Mouse (Mus musculus): ENCODE results near the gene Vamp1. TPM values are rescaled to one million over a fixed set of nuclear protein-coding genes. Genes with fewer than 3 reads are reported as not detected.

Vamp1 gene
- polyA plus RNA-seq, 1 experiment from 2014 or later: 7.4 TPM

- Histone ChIP-seq H3K4me3 (replicated peaks; ENCODE audit: low read length) (no peak overlapping the region), H3K4me1 (ENCODE audit: control insufficient read depth, insufficient read depth, low read length) (no peaks in the 10 kb centered on the region), H3K36me3 (ENCODE audit: control insufficient read depth, insufficient read depth, low read length) (no peaks in the 10 kb centered on the region), H3K27ac (ENCODE audit: low read length) (no peak overlapping the region), H3K27me3 (ENCODE audit: control insufficient read depth, insufficient read depth, low read length) (no peaks in the 10 kb centered on the region), H3K9me3 (replicated peaks; ENCODE audit: control insufficient read depth, low read length) (no peaks in the 10 kb centered on the region), H3K4me2 (ENCODE audit: low read depth, low read length) (no peak overlapping the region), H3K9ac (ENCODE audit: low read length) (no peak overlapping the region)
- WGBS: 24% methylated on average over 1 of the region's 1 CpGs
- ATAC-seq (ENCODE audit: insufficient read depth, low FRiP score): no peak
Observed at GRCm38 (mm10) chr6:125244551-125244950, 29.2 kb downstream of the Vamp1 start.

DNA sequence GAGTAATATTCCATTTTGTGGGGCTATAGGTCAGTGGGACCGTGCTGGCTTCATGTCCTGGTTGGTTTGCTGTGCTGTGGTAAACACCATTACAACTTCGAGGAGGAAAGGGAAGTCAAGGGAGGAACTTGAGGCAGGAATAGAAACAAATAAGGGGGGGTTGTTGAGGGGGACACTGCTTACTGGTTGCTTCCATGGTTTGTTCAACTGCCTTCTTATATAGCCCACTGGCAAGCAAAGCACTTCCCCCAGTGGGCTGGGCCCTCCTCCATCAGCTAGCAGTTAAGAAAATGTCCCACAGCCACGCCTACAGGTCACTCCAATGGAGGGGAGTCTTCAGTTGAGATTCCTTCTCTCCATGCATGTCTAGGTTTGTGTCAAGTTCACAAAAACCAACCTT lies 36.9 kb downstream of the Vamp1 start:
- ATAC-seq (ENCODE audit: insufficient read depth, low FRiP score): no peak
- H3K4me3 ChIP-seq (replicated peaks; ENCODE audit: low read length): no peak overlapping the region
- H3K27ac ChIP-seq (ENCODE audit: low read length): no peak overlapping the region
- no peak overlapping the region for H3K9ac ChIP-seq (ENCODE audit: low read length)
- H3K36me3 ChIP-seq (ENCODE audit: control insufficient read depth, insufficient read depth, low read length): no peaks in the 10 kb centered on the region
- H3K4me1 ChIP-seq (ENCODE audit: control insufficient read depth, insufficient read depth, low read length): no peaks in the 10 kb centered on the region
- WGBS: 81% methylated on average over 3 of the region's 3 CpGs
- H3K9me3 ChIP-seq (replicated peaks; ENCODE audit: control insufficient read depth, low read length): no peaks in the 10 kb centered on the region
- no peak overlapping the region for H3K4me2 ChIP-seq (ENCODE audit: low read depth, low read length)
- H3K27me3 ChIP-seq (ENCODE audit: control insufficient read depth, insufficient read depth, low read length): no peaks in the 10 kb centered on the region

DNA sequence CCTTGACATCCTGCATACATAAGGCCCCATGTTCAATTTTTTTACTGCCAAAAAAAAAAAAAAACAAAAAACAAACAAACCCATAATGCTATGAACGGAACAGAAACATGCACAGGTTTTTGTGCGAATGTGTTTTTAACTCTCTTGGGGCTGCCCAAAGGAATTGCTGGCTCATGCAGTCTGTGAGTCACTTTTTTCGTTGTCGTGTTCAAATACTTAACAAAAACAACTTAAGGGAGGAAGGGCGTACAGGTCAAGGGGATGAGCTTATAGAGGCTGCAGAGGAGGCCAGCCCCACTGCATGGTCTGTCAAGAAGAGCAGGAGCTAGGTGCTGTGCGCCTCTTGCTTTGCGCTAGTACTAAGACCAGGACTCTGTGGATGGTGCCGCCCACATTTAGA lies 37.4 kb downstream of the Vamp1 start:
- H3K4me3 ChIP-seq (replicated peaks; ENCODE audit: low read length): no peak overlapping the region
- H3K27me3 ChIP-seq (ENCODE audit: control insufficient read depth, insufficient read depth, low read length): no peaks in the 10 kb centered on the region
- H3K27ac ChIP-seq (ENCODE audit: low read length): no peak overlapping the region
- H3K4me2 ChIP-seq (ENCODE audit: low read depth, low read length): no peak overlapping the region
- H3K9me3 ChIP-seq (replicated peaks; ENCODE audit: control insufficient read depth, low read length): no peaks in the 10 kb centered on the region
- ATAC-seq (ENCODE audit: insufficient read depth, low FRiP score): no peak
- WGBS: 83% methylated on average over 8 of the region's 8 CpGs
- H3K36me3 ChIP-seq (ENCODE audit: control insufficient read depth, insufficient read depth, low read length): no peaks in the 10 kb centered on the region
- H3K9ac ChIP-seq (ENCODE audit: low read length): no peak overlapping the region
- no peaks in the 10 kb centered on the region for H3K4me1 ChIP-seq (ENCODE audit: control insufficient read depth, insufficient read depth, low read length)

GRCm38 (mm10) chr6:125253863-125254715 lies 38.7 kb downstream of the Vamp1 start:
- H3K4me1 ChIP-seq (ENCODE audit: control insufficient read depth, insufficient read depth, low read length): no peaks in the 10 kb centered on the region
- H3K27ac ChIP-seq (ENCODE audit: low read length): no peak overlapping the region
- no peaks in the 10 kb centered on the region for H3K27me3 ChIP-seq (ENCODE audit: control insufficient read depth, insufficient read depth, low read length)
- no peak overlapping the region for H3K4me2 ChIP-seq (ENCODE audit: low read depth, low read length)
- no peak overlapping the region for H3K4me3 ChIP-seq (replicated peaks; ENCODE audit: low read length)
- no peak overlapping the region for H3K9ac ChIP-seq (ENCODE audit: low read length)
- no peaks in the 10 kb centered on the region for H3K9me3 ChIP-seq (replicated peaks; ENCODE audit: control insufficient read depth, low read length)
- H3K36me3 ChIP-seq (ENCODE audit: control insufficient read depth, insufficient read depth, low read length): no peaks in the 10 kb centered on the region
- 76% methylated on average over 14 of the region's 14 CpGs for WGBS
- no peak for ATAC-seq (ENCODE audit: insufficient read depth, low FRiP score)

DNA sequence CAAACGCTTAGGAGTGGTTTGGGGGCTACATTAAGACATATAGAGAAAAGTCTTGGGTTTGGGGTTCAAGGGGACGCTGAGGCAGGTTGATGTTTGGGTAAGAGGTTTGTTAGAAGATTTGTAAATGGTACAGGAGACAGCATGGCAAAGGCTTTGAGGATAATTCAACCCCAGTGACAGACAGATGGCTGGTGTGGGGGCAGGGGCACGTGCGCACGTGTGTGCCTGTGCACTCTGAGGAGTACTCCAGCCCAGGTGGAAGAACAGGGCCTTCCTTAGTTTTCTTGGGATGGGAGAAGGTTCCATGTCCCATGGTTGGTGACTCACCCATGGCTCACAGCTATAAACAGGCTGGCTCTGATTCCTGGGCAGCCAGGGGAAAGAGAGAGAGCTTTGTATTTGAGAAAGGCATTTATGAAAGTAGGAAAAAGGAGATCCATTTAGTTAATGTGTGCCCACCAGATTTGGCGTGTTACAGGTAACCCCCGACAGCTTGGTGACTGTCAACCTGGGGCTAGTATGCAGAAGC lies 40.2 kb downstream of the Vamp1 start:
- Histone ChIP-seq H3K36me3 (ENCODE audit: control insufficient read depth, insufficient read depth, low read length) (no peaks in the 10 kb centered on the region), H3K4me2 (ENCODE audit: low read depth, low read length) (no peak overlapping the region), H3K27ac (ENCODE audit: low read length) (no peak overlapping the region), H3K9ac (ENCODE audit: low read length) (no peak overlapping the region), H3K4me1 (ENCODE audit: control insufficient read depth, insufficient read depth, low read length) (no peaks in the 10 kb centered on the region), H3K27me3 (ENCODE audit: control insufficient read depth, insufficient read depth, low read length) (no peaks in the 10 kb centered on the region), H3K4me3 (replicated peaks; ENCODE audit: low read length) (no peak overlapping the region), H3K9me3 (replicated peaks; ENCODE audit: control insufficient read depth, low read length) (no peaks in the 10 kb centered on the region)
- WGBS: 88% methylated on average over 7 of the region's 7 CpGs
- ATAC-seq (ENCODE audit: insufficient read depth, low FRiP score): no peak

GRCm38 (mm10) chr6:125256222-125256966 lies 41.0 kb downstream of the Vamp1 start:
- H3K9ac ChIP-seq (ENCODE audit: low read length): no peak overlapping the region
- H3K27me3 ChIP-seq (ENCODE audit: control insufficient read depth, insufficient read depth, low read length): no peaks in the 10 kb centered on the region
- H3K36me3 ChIP-seq (ENCODE audit: control insufficient read depth, insufficient read depth, low read length): no peaks in the 10 kb centered on the region
- WGBS: 67% methylated on average over 8 of the region's 8 CpGs
- H3K4me3 ChIP-seq (replicated peaks; ENCODE audit: low read length): no peak overlapping the region
- no peak for ATAC-seq (ENCODE audit: insufficient read depth, low FRiP score)
- no peak overlapping the region for H3K4me2 ChIP-seq (ENCODE audit: low read depth, low read length)
- no peaks in the 10 kb centered on the region for H3K9me3 ChIP-seq (replicated peaks; ENCODE audit: control insufficient read depth, low read length)
- H3K27ac ChIP-seq (ENCODE audit: low read length): no peak overlapping the region
- H3K4me1 ChIP-seq (ENCODE audit: control insufficient read depth, insufficient read depth, low read length): no peaks in the 10 kb centered on the region

DNA sequence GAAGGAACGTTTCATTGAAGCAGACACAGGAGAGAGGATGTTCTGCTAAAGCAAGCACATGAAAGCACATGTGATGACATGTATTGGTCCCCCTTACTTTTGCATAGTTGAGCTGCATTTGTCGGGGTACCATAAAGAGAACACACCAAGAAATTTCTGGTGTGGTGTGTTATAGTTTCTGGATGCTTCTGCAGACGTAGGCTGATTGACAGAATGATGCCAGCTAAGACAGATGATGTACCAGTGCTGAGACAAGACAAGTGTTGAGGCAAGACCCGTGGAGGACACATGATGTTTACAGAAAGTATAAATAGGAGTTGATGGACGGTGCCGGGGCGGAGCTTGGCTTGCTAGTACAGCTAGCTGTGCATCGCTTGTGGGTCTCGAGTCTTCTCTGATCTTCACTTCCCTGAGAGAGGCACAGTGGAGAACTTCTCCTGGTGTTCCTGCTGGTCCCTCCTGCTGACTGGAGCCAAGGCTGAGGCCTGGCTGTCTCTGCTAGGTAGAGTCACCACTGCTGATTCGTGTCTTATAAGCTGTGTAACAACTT lies 44.7 kb downstream of the Vamp1 start:
- no peak overlapping the region for H3K9ac ChIP-seq (ENCODE audit: low read length)
- 69% methylated on average over 10 of the region's 10 CpGs for WGBS
- H3K27me3 ChIP-seq (ENCODE audit: control insufficient read depth, insufficient read depth, low read length): no peaks in the 10 kb centered on the region
- no peaks in the 10 kb centered on the region for H3K9me3 ChIP-seq (replicated peaks; ENCODE audit: control insufficient read depth, low read length)
- ATAC-seq (ENCODE audit: insufficient read depth, low FRiP score): no peak
- H3K36me3 ChIP-seq (ENCODE audit: control insufficient read depth, insufficient read depth, low read length): no peaks in the 10 kb centered on the region
- no peak overlapping the region for H3K4me3 ChIP-seq (replicated peaks; ENCODE audit: low read length)
- H3K4me1 ChIP-seq (ENCODE audit: control insufficient read depth, insufficient read depth, low read length): no peaks in the 10 kb centered on the region
- no peak overlapping the region for H3K4me2 ChIP-seq (ENCODE audit: low read depth, low read length)
- no peak overlapping the region for H3K27ac ChIP-seq (ENCODE audit: low read length)

- no peak for ATAC-seq (ENCODE audit: insufficient read depth, low FRiP score)
- no peaks in the 10 kb centered on the region for H3K9me3 ChIP-seq (replicated peaks; ENCODE audit: control insufficient read depth, low read length)
Observed at GRCm38 (mm10) chr6:125264219-125264618, 48.9 kb downstream of the Vamp1 start.

DNA sequence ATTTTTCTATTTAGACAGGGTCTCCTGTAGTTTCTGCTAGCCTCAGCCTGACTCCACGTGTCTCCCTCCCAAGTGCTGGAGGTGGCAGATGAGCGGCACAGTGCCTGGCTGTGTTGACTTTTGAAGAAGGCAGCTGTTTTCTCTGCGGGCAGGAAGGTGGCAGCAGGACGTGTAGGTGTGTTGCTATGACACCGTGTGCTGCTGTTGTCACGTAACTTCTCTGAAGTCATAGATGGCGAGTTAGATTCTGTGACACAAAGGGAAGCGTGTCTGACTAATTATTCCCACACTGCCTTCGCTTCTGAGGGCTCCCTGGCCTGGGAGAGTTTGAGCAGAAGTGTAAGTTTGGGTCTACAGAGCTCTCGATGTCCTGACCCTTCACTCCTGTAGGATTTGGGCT lies 49.9 kb downstream of the Vamp1 start:
- Histone ChIP-seq H3K4me1 (ENCODE audit: control insufficient read depth, insufficient read depth, low read length) (0 out of 2 replicates have a peak, but pooled peaks cover 2% of the 10 kb centered on the region), H3K4me2 (ENCODE audit: low read depth, low read length) (no peak overlapping the region), H3K36me3 (ENCODE audit: control insufficient read depth, insufficient read depth, low read length) (no peaks in the 10 kb centered on the region), H3K9ac (ENCODE audit: low read length) (no peak overlapping the region), H3K9me3 (replicated peaks; ENCODE audit: control insufficient read depth, low read length) (no peaks in the 10 kb centered on the region), H3K27me3 (ENCODE audit: control insufficient read depth, insufficient read depth, low read length) (no peaks in the 10 kb centered on the region), H3K27ac (ENCODE audit: low read length) (no peak overlapping the region), H3K4me3 (replicated peaks; ENCODE audit: low read length) (no peak overlapping the region)
- no peak for ATAC-seq (ENCODE audit: insufficient read depth, low FRiP score)
- WGBS: 46% methylated on average over 10 of the region's 10 CpGs

More at GRCm38 (mm10) chr6:125264219-125264618, 48.9 kb downstream of the Vamp1 start:
- no peaks in the 10 kb centered on the region for H3K36me3 ChIP-seq (ENCODE audit: control insufficient read depth, insufficient read depth, low read length)
- H3K27me3 ChIP-seq (ENCODE audit: control insufficient read depth, insufficient read depth, low read length): no peaks in the 10 kb centered on the region
- H3K9ac ChIP-seq (ENCODE audit: low read length): no peak overlapping the region
- H3K4me3 ChIP-seq (replicated peaks; ENCODE audit: low read length): no peak overlapping the region
- no peak overlapping the region for H3K27ac ChIP-seq (ENCODE audit: low read length)
- 75% methylated on average over 9 of the region's 9 CpGs for WGBS
- H3K4me2 ChIP-seq (ENCODE audit: low read depth, low read length): no peak overlapping the region
- H3K4me1 ChIP-seq (ENCODE audit: control insufficient read depth, insufficient read depth, low read length): no peaks in the 10 kb centered on the region
